Comparison of ENCODE assay signal across 9 mouse cellular contexts in the genomic region with DNA sequence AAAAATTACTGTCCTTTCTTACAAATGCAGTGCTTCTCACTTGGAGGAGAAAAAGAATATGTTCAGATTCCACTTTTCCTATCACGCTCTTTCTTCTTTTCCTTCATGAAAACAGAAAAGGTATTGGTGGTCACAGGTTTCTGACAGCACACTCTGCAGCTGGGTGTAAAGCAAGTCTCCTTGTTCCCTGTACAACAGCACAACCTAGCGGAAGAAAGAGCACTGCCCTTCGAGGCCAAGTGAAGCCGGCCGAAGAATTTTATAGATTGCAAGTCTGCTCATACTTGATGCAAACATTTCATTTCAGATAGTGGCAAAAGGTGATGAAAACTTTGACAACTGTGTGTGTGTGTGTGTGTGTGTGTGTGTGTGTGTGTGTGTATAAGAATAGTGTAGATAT.
DNase-seq lines count a peak whose midpoint lies in the region; ATAC-seq and TF ChIP-seq lines count a peak whose summit lies in the region.
"Had no signal": no experiment of that assay in that cellular context is flagged by ENCODE, and none has a peak within 500 bp of the region (broad histone marks: within the 10 kb centered on the region; RNA-seq: fewer than 3 reads in every experiment).

No protein-coding gene starts in this region.

- no peak overlapping the region for H3K4me3 ChIP-seq in liver, adult 2 months (ENCODE audit: insufficient read depth, low read depth, low read length)
- no peak overlapping the region for H3K4me3 ChIP-seq in liver, embryonic 12.5 days
- H3K4me3 ChIP-seq in cerebellum, adult 2 months (replicated peaks; ENCODE audit: insufficient read depth, low read depth, low read length) = no peak overlapping the region
- H3K4me3 ChIP-seq in forebrain, embryonic 16.5 days (replicated peaks; ENCODE audit: low read length) = no peak overlapping the region
- H3K4me3 ChIP-seq: liver, embryonic 15.5 days had no signal

- no peak for TF ChIP-seq POLR2A in liver, adult 2 months (IDR thresholded peaks at IDR 0.05; ENCODE audit: extremely low read depth, insufficient read depth, low read length)
- TF ChIP-seq POLR2A in cerebellum, adult 2 months (IDR thresholded peaks at IDR 0.05; ENCODE audit: borderline replicate concordance, insufficient read depth, low read length) = no peak

- H3K4me1 ChIP-seq in liver, adult 2 months (ENCODE audit: control insufficient read depth, insufficient read depth, low read length) = no peaks in the 10 kb centered on the region
- H3K4me1 ChIP-seq in liver, embryonic 12.5 days = no peaks in the 10 kb centered on the region
- H3K4me1 ChIP-seq in cerebellum, adult 2 months (ENCODE audit: control insufficient read depth, insufficient read depth, low read length) = no peaks in the 10 kb centered on the region
- H3K4me1 ChIP-seq in forebrain, embryonic 16.5 days (replicated peaks; ENCODE audit: control insufficient read depth, insufficient read depth, low read length) = no peaks in the 10 kb centered on the region
- H3K4me1 ChIP-seq: liver, embryonic 15.5 days had no signal

- no peaks in the 10 kb centered on the region for H3K79me2 ChIP-seq in liver, adult 2 months (ENCODE audit: control insufficient read depth, insufficient read depth, low read length)

- H3K9ac ChIP-seq in liver, adult 2 months (ENCODE audit: low read depth, low read length) = no peak overlapping the region
- no peak overlapping the region for H3K9ac ChIP-seq in liver, embryonic 12.5 days
- no peak overlapping the region for H3K9ac ChIP-seq in forebrain, embryonic 16.5 days (replicated peaks; ENCODE audit: low read depth, low read length)
- H3K9ac ChIP-seq: liver, embryonic 15.5 days had no signal

- H3K27ac ChIP-seq in liver, adult 2 months (replicated peaks; ENCODE audit: insufficient read depth, low read depth, low read length) = no peak overlapping the region
- H3K27ac ChIP-seq in liver, embryonic 12.5 days = no peak overlapping the region
- no peak overlapping the region for H3K27ac ChIP-seq in cerebellum, adult 2 months (ENCODE audit: insufficient read depth, low read length)
- H3K27ac ChIP-seq in forebrain, embryonic 16.5 days (ENCODE audit: low read length) = no peak overlapping the region
- H3K27ac ChIP-seq: liver, embryonic 15.5 days had no signal

- no peak overlapping the region for H3K4me2 ChIP-seq in liver, embryonic 12.5 days
- H3K4me2 ChIP-seq in forebrain, embryonic 16.5 days (ENCODE audit: low read length) = no peak overlapping the region
- H3K4me2 ChIP-seq: liver, embryonic 15.5 days had no signal

- ATAC-seq in liver, embryonic 12.5 days = no peak
- peak; percentile 91 for ATAC-seq in forebrain, embryonic 16.5 days

- 26% methylated on average over 5 of the region's 5 CpGs for WGBS in liver, adult 2 months
- WGBS in liver, embryonic 12.5 days (ENCODE audit: insufficient replicate concordance) = 29% methylated on average over 5 of the region's 5 CpGs
- WGBS in cerebellum, adult 2 months = 15% methylated on average over 5 of the region's 5 CpGs
- WGBS in forebrain, embryonic 16.5 days = 23% methylated on average over 5 of the region's 5 CpGs

- TF ChIP-seq CTCF in liver, adult 2 months (IDR thresholded peaks at IDR 0.05; ENCODE audit: low read depth, low read length) = peak; percentile 29; the same call in 1 of the 2 replicates
- TF ChIP-seq CTCF in cerebellum, adult 2 months (IDR thresholded peaks at IDR 0.05; ENCODE audit: borderline replicate concordance, insufficient read depth, low read depth, low read length) = peak; percentile 56; the same call in 1 of the 2 replicates

- DNase-seq in liver, adult 2 months (ENCODE audit: extremely low read depth, low read depth, low spot score) = peak; percentile 4
- peak; percentile 18 to 23 for DNase-seq in cerebellum, adult 2 months
- peak; percentile 46 for DNase-seq in kidney, postnatal 14 days
- DNase-seq in lung, postnatal 14 days = peak; percentile 6
- DNase-seq in right cerebral cortex, postnatal 14 days = peak; percentile 49
- DNase-seq in spleen, adult 12 weeks (ENCODE audit: low spot score) = no peak

- H3K36me3 ChIP-seq in liver, adult 2 months (ENCODE audit: control insufficient read depth, insufficient read depth, low read length) = no peaks in the 10 kb centered on the region
- H3K36me3 ChIP-seq in liver, embryonic 12.5 days = no peaks in the 10 kb centered on the region
- H3K36me3 ChIP-seq in forebrain, embryonic 16.5 days (ENCODE audit: control insufficient read depth, insufficient read depth) = no peaks in the 10 kb centered on the region
- H3K36me3 ChIP-seq: liver, embryonic 15.5 days had no signal

- no peaks in the 10 kb centered on the region for H3K9me3 ChIP-seq in liver, embryonic 12.5 days (replicated peaks)
- H3K9me3 ChIP-seq in forebrain, embryonic 16.5 days (ENCODE audit: control insufficient read depth, low read length) = no peaks in the 10 kb centered on the region
- H3K9me3 ChIP-seq: liver, embryonic 15.5 days had no signal

- no peaks in the 10 kb centered on the region for H3K27me3 ChIP-seq in liver, adult 2 months (ENCODE audit: control insufficient read depth, insufficient read depth, low read length)
- H3K27me3 ChIP-seq in liver, embryonic 12.5 days (replicated peaks) = no peaks in the 10 kb centered on the region
- no peaks in the 10 kb centered on the region for H3K27me3 ChIP-seq in cerebellum, adult 2 months (ENCODE audit: control insufficient read depth, insufficient read depth, low read length)
- H3K27me3 ChIP-seq in forebrain, embryonic 16.5 days (replicated peaks; ENCODE audit: control insufficient read depth, insufficient read depth, low read length) = no peaks in the 10 kb centered on the region
- H3K27me3 ChIP-seq: liver, embryonic 15.5 days had no signal
